Mouse (Mus musculus): Measurements from ENCODE around the gene Bod1.

DNA sequence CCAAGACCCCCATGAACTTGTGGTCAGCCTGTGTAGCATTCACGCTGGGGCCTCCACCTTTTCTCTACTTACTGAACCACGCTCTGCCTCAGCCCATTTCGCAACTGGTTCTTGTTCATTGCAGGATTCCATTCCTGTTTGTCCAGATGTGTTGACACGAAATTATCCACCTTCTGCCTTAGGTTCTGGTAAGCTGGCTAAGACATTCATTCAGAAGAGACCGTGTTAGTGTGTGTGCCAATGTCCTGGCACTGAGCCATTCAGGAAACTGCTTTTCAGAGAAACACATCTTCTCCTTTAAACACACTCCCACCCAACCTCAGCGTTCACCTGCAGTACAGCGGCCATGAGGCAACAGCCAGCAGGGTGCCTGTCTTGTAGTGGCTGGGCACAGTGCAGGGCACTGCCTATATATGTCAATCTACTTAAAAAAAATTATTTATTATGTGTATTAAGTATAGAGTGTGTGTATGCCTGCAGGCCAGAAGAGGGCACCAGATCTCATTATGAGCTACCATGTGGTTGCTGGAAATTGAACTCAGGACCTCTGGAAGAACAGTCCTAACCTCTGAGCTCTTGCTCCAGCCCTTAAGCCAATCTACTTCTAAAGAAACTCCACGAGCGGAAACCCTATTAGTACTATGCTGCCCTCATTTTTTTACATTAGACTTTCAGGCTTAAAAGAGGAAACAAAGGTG lies 2.4 kb downstream of the Bod1 start:
- TF ChIP-seq GATA1 (IDR thresholded peaks at IDR 0.05; ENCODE audit: low read length) (no peak), TAL1 (IDR thresholded peaks at IDR 0.05; ENCODE audit: low read length) (no peak)
